Mouse (Mus musculus): ENCODE measurements around the gene Slc1a2. TPM values are rescaled to one million over a fixed set of nuclear protein-coding genes. Genes with fewer than 3 reads are reported as not detected.

Slc1a2 gene
- total RNA-seq, 4 experiments from 2014 or later: 0.41 to 1.4 (median 0.73) TPM

DNA sequence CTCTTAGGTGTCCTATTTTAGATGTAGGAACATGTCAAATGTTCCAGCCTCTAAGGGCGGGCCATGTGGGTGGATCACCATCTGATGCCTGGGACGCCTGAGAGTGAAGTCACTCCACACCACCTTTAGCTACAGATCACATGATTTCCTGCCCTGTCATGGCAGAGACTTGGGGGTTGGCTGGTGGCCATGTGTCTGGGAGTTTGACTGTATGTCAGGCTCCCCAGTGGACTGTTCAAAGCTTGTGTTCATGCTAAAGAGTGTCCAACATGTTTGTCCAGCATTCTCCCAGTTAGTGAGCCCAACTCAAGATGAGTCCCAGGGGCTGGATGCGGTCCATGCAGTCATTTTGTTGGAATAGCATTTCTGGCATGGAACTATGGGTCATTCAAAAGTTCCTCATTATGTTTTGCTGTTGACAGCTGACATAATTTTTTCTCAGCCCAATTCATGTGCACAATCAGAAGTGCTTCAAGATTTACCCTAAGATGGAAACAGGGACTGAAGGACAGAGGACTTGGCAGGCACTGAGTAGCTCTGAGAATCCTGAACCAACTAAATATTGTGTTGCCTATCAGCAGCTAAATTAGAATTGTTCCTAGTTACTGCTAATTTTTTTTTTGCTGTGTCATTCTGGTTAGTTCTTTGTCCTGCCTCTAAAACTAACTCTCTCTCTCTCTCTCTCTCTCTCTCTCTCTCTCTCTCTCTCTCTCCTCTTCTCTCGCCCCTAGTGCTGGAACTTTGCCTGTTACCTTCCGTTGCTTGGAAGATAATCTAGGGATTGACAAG, 102.0 kb downstream of the Slc1a2 start:
- DNase-seq (ENCODE audit: low spot score): no peak

DNA sequence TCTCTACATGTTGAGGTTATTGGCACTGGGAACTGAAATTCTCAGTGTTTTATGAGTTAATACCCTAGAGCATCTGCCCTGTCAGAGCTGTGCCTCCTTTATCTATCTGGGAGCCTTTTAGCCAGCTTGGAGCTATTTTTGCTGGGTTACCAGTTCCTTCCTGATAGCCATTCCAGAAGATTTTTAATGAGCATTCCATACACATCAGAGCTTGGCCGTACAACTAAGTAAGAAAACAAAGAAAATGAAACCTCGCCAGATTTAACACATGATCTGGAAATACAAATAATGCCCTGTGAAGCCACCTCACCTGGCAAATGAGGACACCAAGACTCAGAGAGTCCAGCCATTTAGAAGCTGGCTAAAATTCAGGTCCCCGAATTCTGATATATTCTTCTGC, 104.7 kb downstream of the Slc1a2 start:
- peak; percentile 32 for DNase-seq (ENCODE audit: low spot score)

DNA sequence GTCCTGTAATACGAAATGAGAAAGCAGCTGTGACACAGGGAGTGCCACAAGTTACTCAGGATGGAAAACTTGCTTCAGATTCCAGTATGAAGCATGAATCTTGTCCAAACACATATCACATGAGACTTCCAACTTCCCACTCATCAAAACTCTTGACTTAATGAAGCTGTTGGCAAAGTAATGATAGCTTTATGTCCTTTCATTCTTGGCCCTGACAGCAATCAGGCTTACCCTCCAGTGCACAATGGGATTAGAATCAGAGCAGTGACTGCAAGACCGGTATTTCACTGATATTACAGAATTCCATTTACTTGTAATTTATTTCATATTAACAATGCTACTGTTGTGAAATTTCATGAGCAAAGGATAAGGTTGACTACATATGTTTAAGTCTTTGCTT, 105.5 kb downstream of the Slc1a2 start:
- no peak for DNase-seq (ENCODE audit: low spot score)

DNA sequence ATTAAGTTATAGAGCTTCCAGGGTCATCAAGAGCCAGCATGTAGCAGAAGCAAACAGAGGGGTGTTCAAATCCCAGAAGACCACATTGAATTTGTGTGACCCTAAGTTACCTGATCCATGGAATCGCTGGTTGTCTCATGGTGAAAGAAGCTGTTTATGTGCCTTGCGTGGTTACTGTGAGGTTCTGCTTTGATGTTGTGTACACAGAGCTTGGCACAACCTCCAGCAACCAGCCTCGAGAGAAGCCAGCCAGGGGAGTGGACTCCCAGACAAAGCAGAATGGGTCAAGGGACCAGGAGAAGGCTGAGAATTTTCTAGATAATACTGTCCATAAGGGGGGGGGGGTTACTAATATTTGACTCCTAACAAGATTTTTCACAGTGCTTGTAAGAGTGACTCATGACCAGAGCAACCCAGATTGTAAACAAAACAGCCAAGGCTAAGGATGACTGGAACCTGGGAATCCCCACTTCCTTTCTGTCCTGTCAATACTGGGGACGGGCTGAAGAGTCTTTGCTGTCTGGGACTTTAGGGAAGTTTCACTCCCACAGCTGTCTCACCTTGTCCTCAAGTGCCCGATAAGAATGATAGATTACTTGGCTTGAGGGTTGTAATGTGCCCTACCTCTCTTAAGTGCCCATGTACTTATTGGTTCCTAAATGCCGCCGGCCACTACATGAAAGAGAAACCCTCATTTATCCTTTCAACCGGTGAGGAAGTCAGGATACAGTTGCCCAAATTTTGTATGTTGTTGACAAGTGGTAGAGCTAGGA, 106.3 kb downstream of the Slc1a2 start:
- DNase-seq (ENCODE audit: low spot score): no peak

DNA sequence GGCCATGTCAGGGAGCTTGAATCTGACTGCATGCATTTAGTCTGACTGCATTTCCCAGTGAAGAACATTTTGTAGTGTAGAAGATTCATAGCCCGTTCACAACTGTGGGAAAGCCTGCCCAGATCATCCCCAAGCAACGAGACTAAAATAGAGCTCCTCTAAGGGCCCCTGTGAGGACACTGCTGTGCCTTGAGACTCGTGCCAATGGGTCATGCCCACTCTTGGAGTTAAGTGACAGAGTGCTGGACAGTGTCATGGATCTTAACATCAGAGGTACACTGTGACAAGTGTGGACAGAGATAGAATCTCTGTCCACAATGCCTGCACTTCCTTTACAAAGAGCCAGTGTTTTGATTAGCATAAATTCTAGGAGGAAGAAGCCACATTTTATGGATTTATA, 109.8 kb downstream of the Slc1a2 start:
- no peak for DNase-seq (ENCODE audit: low spot score)

DNA sequence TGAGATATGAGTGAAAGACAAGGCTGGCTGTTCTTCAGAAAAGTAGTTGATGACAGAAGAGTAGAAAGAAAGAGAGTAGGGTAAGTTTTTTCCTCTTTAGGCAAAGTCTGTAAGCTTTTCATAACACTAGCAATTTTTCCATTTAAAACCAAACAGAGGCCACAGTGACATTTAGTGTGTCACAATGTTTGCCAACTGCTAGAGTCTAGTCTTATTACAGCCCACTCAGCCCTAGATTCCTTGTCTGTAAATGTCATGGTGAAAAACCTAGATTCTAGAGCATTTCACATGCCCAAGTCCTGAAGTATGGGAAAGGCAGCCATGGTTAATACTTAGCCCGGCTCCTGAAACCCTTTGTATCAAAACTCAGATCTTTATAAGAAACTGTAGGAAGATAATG, 112.8 kb downstream of the Slc1a2 start:
- no peak for DNase-seq (ENCODE audit: low spot score)

DNA sequence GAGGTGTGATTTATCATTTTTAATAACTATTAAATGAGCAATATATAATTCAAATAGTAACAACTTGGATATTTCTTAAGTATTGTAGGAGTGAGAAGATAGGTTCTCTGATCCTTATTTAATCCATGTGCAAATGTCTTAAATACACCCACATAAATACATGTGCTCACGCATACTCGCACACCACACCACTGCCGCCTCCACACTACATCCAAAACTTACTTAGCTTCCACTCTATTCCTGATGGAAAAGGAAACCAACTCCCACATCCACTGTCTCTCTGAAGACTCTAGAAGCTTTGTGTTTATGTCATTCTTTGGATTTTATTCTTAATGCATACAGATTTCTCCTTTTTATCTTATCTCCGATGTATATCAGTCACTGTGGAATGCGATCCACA, 113.8 kb downstream of the Slc1a2 start:
- no peak for DNase-seq (ENCODE audit: low spot score)

DNA sequence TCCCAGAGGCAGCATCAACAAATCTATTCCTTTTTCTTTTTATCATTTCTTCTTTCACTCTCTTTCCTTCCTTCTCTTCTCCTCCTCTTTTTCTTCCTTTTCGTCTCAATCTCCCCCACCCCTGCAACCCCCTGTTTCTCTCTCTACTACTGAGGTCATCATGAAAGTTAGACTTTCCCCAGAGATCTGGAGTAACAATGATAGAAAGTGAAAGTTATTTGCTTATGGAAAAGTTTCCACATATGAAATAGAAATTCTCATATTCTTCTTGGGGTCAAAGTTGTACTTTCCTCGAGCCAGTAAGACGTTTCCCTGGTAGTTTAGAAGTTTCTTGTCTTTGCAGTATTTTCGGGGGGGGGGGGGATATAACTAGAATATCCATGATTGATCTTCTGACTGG, 116.2 kb downstream of the Slc1a2 start:
- no peak for DNase-seq (ENCODE audit: low spot score)

DNA sequence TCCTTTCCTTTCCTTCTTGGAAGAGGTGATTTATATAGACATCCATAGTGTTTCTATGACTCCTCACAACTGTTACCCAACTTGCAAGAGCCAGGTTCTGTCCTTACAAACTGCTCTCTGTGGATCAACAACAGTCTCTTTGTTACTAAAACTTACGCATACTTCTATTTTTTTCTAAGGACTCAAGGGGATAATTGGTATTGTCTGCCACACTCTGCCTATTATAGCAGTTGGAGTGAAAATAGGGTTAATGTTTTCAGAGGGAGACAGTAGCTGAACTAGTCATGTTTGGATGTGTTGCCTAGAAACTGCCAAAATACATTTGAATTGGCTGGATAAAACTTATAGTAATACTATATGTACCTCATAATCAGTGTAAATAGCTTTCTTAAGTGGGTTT, 117.1 kb downstream of the Slc1a2 start:
- DNase-seq (ENCODE audit: low spot score): no peak

DNA sequence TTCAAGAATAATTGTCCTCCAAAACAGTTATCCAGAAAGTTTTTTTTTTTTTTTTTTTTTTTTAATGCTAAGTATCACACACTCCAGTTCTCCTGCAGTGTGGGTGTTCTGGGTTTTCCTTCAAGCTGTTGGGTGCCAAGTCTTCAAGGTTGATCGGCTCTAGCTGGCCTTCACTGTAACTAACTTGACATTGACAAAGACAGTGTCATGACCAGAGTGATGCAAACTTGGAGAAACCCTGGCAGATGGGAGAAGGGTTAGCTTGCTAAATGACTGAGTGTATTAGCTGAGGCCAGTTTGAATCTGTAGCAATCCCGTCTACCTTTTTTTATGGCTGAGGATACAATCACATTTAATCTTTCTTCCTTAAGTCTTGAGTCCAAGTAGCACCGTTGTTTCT, 119.7 kb downstream of the Slc1a2 start:
- DNase-seq (ENCODE audit: low spot score): no peak

DNA sequence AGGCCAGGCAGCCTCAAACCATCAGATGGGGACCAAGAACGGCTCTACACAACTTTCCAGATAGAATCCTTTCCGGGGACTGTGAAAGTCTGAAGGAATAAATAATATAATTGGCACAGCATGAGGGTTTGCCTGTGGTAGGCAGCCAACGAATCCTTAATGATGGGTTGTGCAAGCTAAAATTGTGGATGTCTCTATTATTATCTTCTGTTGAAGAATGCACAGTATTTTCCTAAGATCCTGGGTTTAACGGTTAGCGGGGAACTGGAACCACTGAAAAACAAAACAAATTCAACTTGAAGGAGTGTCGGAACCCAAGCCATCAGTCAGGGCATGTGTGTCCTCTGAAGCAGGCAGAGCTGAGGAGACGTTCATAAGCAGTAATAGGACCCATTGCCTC, 124.3 kb downstream of the Slc1a2 start:
- DNase-seq (ENCODE audit: low spot score): no peak

DNA sequence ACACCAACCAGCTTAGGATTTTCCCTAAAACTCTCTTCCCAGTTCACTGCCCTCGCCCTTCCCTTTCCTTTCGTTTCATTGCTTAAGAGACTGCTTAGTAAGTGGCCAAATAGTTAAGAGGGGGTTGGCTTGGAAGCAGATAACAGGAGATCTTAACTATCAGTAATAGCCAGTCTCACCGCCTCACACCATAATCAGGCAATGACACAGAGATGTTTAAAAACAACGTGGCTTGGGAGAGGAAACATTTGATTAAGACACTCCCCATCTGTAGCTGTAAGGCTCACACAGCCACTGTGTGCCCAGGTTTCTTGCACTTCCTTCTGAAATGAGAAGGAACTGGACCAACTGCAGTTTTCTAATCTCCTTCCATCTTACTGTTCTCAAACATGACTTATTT, 127.2 kb downstream of the Slc1a2 start:
- DNase-seq (ENCODE audit: low spot score): no peak

DNA sequence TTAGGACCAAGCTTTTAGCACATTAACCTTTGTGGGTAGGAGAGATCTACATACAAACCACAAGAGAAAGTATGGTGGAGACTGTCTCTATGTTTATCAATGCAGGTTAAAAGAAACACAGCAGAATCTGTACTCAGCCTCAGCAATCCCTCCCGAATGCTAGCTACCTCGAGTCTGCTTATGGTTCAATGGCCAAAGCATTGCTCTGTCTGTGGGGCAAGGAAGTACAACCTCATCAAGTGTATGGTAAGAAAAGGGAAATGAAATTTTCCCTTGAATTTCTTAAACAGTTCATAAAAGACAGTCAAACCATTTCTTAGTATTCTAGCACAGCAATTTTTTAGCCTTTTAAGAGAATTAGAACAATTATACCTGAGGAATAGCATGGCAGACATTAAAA, 133.2 kb downstream of the Slc1a2 start:
- no peak for DNase-seq (ENCODE audit: low spot score)

DNA sequence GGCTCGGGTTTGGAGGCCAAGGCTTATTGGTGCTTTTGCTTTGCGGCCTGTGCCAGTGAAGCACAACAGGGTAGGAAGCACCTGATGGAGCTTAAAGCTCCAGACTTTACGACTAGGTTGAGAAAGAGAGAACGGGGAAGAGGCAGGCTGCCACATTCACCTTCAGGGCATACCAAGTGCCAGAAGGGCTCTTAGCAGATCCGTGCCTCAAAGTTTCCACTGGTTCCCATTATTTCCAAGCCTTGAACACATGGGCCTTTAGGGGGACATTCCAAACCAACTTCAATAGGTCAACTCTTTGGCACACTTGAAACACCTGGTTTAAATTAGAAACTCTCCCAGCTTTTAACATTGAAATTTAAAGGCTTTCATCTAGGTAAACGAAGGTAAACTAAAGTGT, 134.3 kb downstream of the Slc1a2 start:
- DNase-seq (ENCODE audit: low spot score): no peak

DNA sequence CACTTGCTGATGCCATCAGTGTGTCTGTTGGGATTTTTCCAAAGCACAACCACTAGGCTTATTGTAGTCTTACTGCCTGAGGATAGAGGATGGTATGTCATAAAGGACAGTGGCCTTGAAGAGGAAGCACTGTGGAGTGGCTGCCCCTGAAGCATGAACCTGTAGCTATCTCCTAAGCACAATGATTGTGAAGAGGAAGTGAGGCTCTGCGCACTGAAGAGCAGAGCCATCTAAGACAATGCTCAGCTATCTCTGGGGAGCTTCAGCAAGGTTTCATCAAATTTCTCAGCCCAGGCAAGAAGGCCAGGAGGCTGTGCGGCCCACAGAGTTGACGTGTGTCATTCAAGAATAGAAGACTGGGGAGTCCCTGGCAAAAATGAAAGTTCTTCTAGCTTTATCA, 136.6 kb downstream of the Slc1a2 start:
- DNase-seq (ENCODE audit: low spot score): no peak

DNA sequence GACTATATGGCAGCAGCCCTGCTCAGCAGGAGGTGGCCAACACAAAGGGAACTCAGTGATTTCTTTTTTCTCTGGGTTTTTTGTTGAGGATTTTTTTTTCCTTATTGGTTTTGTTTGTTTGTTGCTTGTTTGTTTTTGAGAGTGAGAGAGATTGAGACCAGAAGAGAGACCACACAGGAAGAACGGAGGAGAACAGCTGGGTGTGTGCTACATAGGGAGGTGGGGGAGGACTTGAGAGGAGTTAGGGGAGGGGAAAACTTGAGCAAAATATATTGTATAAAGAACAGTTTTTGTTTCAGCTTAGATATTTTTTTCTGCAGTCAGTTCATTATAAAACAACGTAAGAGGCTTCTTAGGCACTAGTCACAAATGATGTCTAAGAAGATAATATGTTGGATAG, 139.7 kb downstream of the Slc1a2 start:
- no peak for DNase-seq (ENCODE audit: low spot score)

DNA sequence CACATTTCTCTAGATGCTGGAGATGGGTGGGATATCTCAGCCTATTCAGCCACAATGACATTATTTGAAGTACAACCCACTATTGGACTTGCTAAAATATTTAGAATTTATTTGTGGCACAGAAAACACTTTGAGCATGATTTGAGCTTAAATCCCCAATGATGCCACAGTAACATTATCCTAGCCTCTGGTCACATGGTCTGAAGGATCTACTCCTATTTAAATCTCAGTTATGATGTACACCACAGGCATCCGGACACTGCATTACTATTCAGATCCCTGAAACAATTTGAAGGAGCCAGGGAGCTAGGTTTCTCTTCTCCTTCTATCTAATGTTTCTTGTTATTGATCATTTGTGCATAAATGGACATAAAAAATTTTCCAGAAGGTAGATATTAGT, 143.4 kb downstream of the Slc1a2 start:
- no peak for DNase-seq (ENCODE audit: low spot score)

DNA sequence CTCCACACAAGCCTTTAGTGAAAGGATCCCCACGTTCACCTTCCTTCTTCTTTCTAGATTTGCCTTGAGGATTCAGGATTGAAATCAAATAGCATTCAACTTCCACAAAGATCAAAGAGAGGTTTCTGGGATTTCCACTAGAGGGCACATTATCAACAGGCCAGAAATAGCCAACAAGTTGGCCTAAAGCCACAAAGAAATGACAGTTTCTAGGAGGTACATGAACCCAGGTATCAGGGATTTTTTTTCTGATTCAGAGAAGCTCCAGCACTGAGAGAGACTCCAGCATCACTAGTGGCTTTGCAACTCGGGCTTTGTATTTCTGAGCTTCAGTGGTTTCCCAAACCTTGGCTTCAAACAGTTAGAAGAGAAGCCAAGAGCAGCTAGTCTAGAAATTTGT, 145.7 kb downstream of the Slc1a2 start:
- peak; percentile 66 for DNase-seq (ENCODE audit: low spot score)

DNA sequence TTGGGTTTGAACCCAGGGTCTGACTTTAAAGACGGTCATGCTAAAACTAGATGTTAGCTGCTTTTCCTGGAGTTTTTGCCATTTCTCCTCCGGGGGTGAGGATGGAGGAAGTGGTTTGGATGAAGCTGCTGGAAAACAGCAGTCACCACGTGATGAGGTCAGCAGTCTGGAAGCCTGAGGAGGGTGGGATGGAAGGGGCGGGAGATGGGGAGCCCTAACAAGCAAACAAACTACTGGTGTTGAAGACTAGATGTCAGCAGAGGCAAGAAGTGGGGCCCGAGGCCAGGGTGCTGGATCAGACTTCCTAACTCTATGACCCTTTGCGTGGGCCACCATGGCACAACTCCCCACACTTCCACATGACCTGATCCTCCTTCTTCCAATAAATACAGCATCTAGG, 146.8 kb downstream of the Slc1a2 start:
- no peak for DNase-seq (ENCODE audit: low spot score)

DNA sequence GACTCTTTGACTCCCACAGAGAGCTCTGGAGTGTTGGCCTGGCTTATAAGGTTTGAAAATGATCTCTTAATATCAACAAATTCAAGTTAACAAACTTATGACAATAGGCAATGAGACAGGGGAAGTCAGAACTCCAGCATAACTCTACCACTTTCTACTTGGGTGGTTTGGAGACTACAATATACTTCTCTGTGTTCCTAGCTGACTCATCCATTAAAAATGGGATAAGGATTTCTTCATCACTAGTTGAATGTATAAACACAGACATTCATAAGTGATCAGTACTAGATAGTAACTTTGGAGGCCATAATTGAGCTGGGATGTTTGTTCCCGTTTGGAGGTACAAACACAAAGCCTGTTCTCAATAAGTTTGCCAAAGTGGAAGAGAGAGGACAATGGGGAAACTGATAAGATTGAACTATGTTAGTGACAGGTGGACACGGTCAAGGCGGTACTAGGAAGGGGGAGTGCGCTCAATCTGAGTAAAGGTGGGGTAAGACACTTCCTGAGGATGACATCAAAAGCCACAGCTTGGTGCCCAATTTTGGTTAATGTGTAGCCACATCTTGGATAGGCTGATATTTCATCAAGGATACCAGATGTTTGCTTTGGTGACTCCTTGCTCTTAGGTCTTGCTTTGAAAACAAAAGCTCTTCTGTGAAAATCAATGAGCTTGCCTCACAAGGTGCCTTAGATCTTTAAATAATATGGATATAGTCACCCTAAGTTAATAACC, 147.5 kb downstream of the Slc1a2 start:
- no peak for DNase-seq (ENCODE audit: low spot score)

DNA sequence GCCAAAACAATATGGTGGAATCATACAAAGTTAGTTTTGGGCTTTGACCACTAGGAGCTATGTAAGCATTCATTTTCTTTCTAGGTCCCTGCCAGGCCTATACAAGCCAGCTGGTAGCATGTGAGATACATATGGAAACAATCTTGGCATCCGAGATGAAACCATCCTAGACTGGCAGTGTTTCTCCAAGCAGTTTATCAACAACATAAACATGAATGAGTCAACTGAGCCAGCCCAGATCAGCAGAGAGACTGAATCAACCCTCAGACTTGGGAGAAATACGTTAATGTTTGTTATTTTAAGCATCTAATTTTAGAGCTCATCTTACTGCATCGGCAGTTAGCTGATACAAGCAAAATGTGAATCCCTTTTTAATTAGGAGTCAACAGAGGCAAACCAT, 149.2 kb downstream of the Slc1a2 start:
- no peak for DNase-seq (ENCODE audit: low spot score)

DNA sequence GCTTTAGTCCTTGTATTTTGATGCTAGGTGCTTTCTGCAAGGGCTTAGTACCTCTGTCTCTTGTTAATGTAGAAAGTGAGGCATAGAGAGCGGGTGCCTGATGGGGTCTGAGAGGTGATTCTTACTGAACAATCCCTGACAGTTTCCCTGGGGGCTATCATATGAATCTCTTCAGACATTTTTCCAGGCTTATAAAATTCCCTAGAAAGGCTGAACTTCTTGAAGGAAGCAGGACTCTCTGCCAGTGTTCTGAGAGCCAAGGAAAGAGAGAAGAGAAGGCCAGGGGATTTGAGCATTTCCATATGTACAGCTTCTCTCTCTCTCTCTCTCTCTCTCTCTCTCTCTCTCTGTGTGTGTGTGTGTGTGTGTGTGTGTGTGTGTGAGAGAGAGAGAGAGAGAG, 151.0 kb downstream of the Slc1a2 start:
- no peak for DNase-seq (ENCODE audit: low spot score)

DNA sequence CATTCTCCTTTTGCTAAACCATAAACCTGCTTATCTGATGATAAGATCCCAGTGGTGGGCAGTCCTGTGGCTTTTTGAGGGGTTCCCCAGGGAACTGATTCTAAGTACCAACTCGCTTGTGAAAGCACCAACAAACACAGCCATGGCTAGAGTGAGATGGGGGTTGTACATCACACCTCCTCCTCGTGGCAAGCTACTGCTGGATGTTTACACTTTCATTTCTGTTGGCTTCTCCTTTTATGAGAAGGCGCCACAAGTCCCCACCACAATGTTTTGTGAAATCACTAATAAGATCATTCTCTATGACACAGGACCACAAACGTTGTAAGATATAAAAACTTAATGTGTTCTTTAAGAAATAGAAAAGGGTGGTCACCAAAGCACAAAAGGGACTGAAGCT, 154.3 kb downstream of the Slc1a2 start:
- DNase-seq (ENCODE audit: low spot score): no peak
